Mouse (Mus musculus) NIH3T3 (cell line): ENCODE data around the gene Rassf7.
A peak's percentile ranks its signal among the peaks of the same experiment; 100 is the strongest.

Source experiments
- DNase-seq: peaks from one replicate; pipeline ENCODE4 v3.0.0-alpha.2; 2012; ENCODE audit warnings: low read depth

The Rassf7 gene

GRCm38 (mm10) chr7:141196619-141197282, 18.9 kb upstream of the Rassf7 start:
- no peak for DNase-seq

- DNase-seq: no peak
Observed at GRCm38 (mm10) chr7:141198121-141198520, 17.5 kb upstream of the Rassf7 start.

- DNase-seq: no peak
Observed at GRCm38 (mm10) chr7:141204546-141204945, 11.1 kb upstream of the Rassf7 start.

GRCm38 (mm10) chr7:141205504-141205903, 10.2 kb upstream of the Rassf7 start:
- no peak for DNase-seq

- DNase-seq: no peak
Observed at GRCm38 (mm10) chr7:141206182-141206937, 9.3 kb upstream of the Rassf7 start.

- DNase-seq: no peak
Observed at GRCm38 (mm10) chr7:141209526-141209925, 6.1 kb upstream of the Rassf7 start.

- no peak for DNase-seq
Observed at GRCm38 (mm10) chr7:141210137-141210536, 5.5 kb upstream of the Rassf7 start.

GRCm38 (mm10) chr7:141210606-141211131, 5.0 kb upstream of the Rassf7 start:
- no peak for DNase-seq

- no peak for DNase-seq
Observed at GRCm38 (mm10) chr7:141213133-141213532, 2.5 kb upstream of the Rassf7 start.

- DNase-seq: no peak
Observed at GRCm38 (mm10) chr7:141213605-141214235, 1.9 kb upstream of the Rassf7 start, which contains the start of gene Lmntd2. TSS of gene Lmntd2 (minus strand) at chr7:141214080.

- no peak for DNase-seq
Observed at GRCm38 (mm10) chr7:141214310-141214709, 1.4 kb upstream of the Rassf7 start.

- peak; percentile 28 for DNase-seq
Observed at GRCm38 (mm10) chr7:141215880-141216733, 447 bp downstream of the Rassf7 start.

- DNase-seq: no peak
Observed at GRCm38 (mm10) chr7:141216894-141217293, 1.2 kb downstream of the Rassf7 start.

- DNase-seq: no peak
Observed at GRCm38 (mm10) chr7:141217343-141218013, 1.8 kb downstream of the Rassf7 start.

- no peak for DNase-seq
Observed at GRCm38 (mm10) chr7:141218141-141218540, 2.5 kb downstream of the Rassf7 start.

- DNase-seq: no peak
Observed at GRCm38 (mm10) chr7:141218557-141219133, 3.0 kb downstream of the Rassf7 start.

- no peak for DNase-seq
Observed at GRCm38 (mm10) chr7:141219558-141220099, 4.0 kb downstream of the Rassf7 start.

- no peak for DNase-seq
Observed at GRCm38 (mm10) chr7:141220377-141220776, 4.7 kb downstream of the Rassf7 start.

- DNase-seq: peak; percentile 99
Observed at GRCm38 (mm10) chr7:141221249-141222125, 5.8 kb downstream of the Rassf7 start.

- DNase-seq: no peak
Observed at GRCm38 (mm10) chr7:141222126-141222467, 6.4 kb downstream of the Rassf7 start.
